Mouse (Mus musculus): ENCODE results near the gene Pradc1.

DNA sequence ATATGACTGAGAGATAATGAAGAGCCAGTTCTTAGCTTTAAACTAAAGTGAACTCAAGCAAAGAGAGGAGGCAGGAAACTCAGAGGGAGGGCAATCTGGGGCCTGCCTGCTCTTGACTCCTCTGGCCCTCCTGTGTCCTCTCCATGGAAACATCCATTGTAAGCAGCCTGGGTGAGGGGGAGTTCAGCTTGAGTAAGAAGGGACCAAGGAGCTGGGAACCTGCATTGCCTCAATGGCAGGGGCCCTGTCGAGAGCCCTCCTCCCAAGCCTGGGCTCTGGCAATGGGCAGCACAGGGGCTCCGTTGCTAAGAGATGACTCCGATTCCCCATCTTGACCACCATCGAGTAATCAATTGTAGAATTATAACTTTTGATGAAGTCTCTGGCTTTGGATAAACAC is 36.7 kb upstream of the Pradc1 start:
- TF ChIP-seq TAL1 (IDR thresholded peaks at IDR 0.05; ENCODE audit: low read length) (no peak), GATA1 (IDR thresholded peaks at IDR 0.05; ENCODE audit: low read length) (no peak)
